Mouse (Mus musculus): ENCODE measurements around the gene Mafb. TPM values are rescaled to one million over a fixed set of nuclear protein-coding genes. Genes with fewer than 3 reads are reported as not detected.

Gene Mafb
- polyA plus RNA-seq (2012; rRNA removed), result 11.2 and 11.6 TPM in 2 replicates

- Histone ChIP-seq H3K4me1 (ENCODE audit: control insufficient read depth, insufficient read depth, low read length) (no peaks in the 10 kb centered on the region), H3K4me3 (ENCODE audit: insufficient read depth, low read length) (peak within 1 kb of the TSS; percentile 33), H3K27ac (ENCODE audit: insufficient read depth, low read length) (peak within 1 kb of the TSS; percentile 58)
- TF ChIP-seq CTCF (IDR thresholded peaks at IDR 0.05; ENCODE audit: extremely low read depth, insufficient read depth, low read length) (no peak), POLR2A (IDR thresholded peaks at IDR 0.05; ENCODE audit: extremely low read depth, insufficient read depth, low read length) (peak; percentile 76)
Observed at GRCm38 (mm10) chr2:160366980-160367338, at the start of gene Mafb. Gene Mafb (minus strand): TSS chr2:160367065.

- no peak overlapping the region for H3K4me3 ChIP-seq (ENCODE audit: insufficient read depth, low read length)
- H3K4me1 ChIP-seq (ENCODE audit: control insufficient read depth, insufficient read depth, low read length), result no peaks in the 10 kb centered on the region
- H3K27ac ChIP-seq (ENCODE audit: insufficient read depth, low read length), result no peak overlapping the region
- TF ChIP-seq CTCF (IDR thresholded peaks at IDR 0.05; ENCODE audit: extremely low read depth, insufficient read depth, low read length) (no peak), POLR2A (IDR thresholded peaks at IDR 0.05; ENCODE audit: extremely low read depth, insufficient read depth, low read length) (no peak)
Observed at GRCm38 (mm10) chr2:160415161-160415560, 48.3 kb upstream of the Mafb start.

GRCm38 (mm10) chr2:160414736-160415135, 47.9 kb upstream of the Mafb start:
- TF ChIP-seq POLR2A (IDR thresholded peaks at IDR 0.05; ENCODE audit: extremely low read depth, insufficient read depth, low read length), result no peak
- no peak for TF ChIP-seq CTCF (IDR thresholded peaks at IDR 0.05; ENCODE audit: extremely low read depth, insufficient read depth, low read length)
- H3K4me3 ChIP-seq (ENCODE audit: insufficient read depth, low read length), result no peak overlapping the region
- H3K4me1 ChIP-seq (ENCODE audit: control insufficient read depth, insufficient read depth, low read length), result no peaks in the 10 kb centered on the region
- H3K27ac ChIP-seq (ENCODE audit: insufficient read depth, low read length), result no peak overlapping the region

GRCm38 (mm10) chr2:160413982-160414381, 47.1 kb upstream of the Mafb start:
- H3K4me1 ChIP-seq (ENCODE audit: control insufficient read depth, insufficient read depth, low read length), result no peaks in the 10 kb centered on the region
- TF ChIP-seq POLR2A (IDR thresholded peaks at IDR 0.05; ENCODE audit: extremely low read depth, insufficient read depth, low read length) (no peak), CTCF (IDR thresholded peaks at IDR 0.05; ENCODE audit: extremely low read depth, insufficient read depth, low read length) (0 out of 2 replicates have a peak, but pooled peaks have one; percentile 2)
- no peak overlapping the region for H3K4me3 ChIP-seq (ENCODE audit: insufficient read depth, low read length)
- H3K27ac ChIP-seq (ENCODE audit: insufficient read depth, low read length), result no peak overlapping the region

GRCm38 (mm10) chr2:160413055-160413454, 46.2 kb upstream of the Mafb start:
- Histone ChIP-seq H3K4me1 (ENCODE audit: control insufficient read depth, insufficient read depth, low read length) (no peaks in the 10 kb centered on the region), H3K4me3 (ENCODE audit: insufficient read depth, low read length) (no peak overlapping the region), H3K27ac (ENCODE audit: insufficient read depth, low read length) (no peak overlapping the region)
- TF ChIP-seq CTCF (IDR thresholded peaks at IDR 0.05; ENCODE audit: extremely low read depth, insufficient read depth, low read length), result no peak
- no peak for TF ChIP-seq POLR2A (IDR thresholded peaks at IDR 0.05; ENCODE audit: extremely low read depth, insufficient read depth, low read length)

GRCm38 (mm10) chr2:160411431-160411830, 44.6 kb upstream of the Mafb start:
- H3K4me1 ChIP-seq (ENCODE audit: control insufficient read depth, insufficient read depth, low read length), result no peaks in the 10 kb centered on the region
- no peak overlapping the region for H3K27ac ChIP-seq (ENCODE audit: insufficient read depth, low read length)
- no peak overlapping the region for H3K4me3 ChIP-seq (ENCODE audit: insufficient read depth, low read length)
- TF ChIP-seq CTCF (IDR thresholded peaks at IDR 0.05; ENCODE audit: extremely low read depth, insufficient read depth, low read length), result no peak
- TF ChIP-seq POLR2A (IDR thresholded peaks at IDR 0.05; ENCODE audit: extremely low read depth, insufficient read depth, low read length), result no peak

- TF ChIP-seq POLR2A (IDR thresholded peaks at IDR 0.05; ENCODE audit: extremely low read depth, insufficient read depth, low read length), result no peak
- peak; percentile 35; the same call in 1 of the 2 replicates for TF ChIP-seq CTCF (IDR thresholded peaks at IDR 0.05; ENCODE audit: extremely low read depth, insufficient read depth, low read length)
- Histone ChIP-seq H3K27ac (ENCODE audit: insufficient read depth, low read length) (no peak overlapping the region), H3K4me3 (ENCODE audit: insufficient read depth, low read length) (no peak overlapping the region), H3K4me1 (ENCODE audit: control insufficient read depth, insufficient read depth, low read length) (no peaks in the 10 kb centered on the region)
Observed at GRCm38 (mm10) chr2:160407720-160408119, 40.9 kb upstream of the Mafb start.

- H3K4me1 ChIP-seq (ENCODE audit: control insufficient read depth, insufficient read depth, low read length), result no peaks in the 10 kb centered on the region
- H3K27ac ChIP-seq (ENCODE audit: insufficient read depth, low read length), result no peak overlapping the region
- H3K4me3 ChIP-seq (ENCODE audit: insufficient read depth, low read length), result no peak overlapping the region
- no peak for TF ChIP-seq POLR2A (IDR thresholded peaks at IDR 0.05; ENCODE audit: extremely low read depth, insufficient read depth, low read length)
- no peak for TF ChIP-seq CTCF (IDR thresholded peaks at IDR 0.05; ENCODE audit: extremely low read depth, insufficient read depth, low read length)
Observed at GRCm38 (mm10) chr2:160397747-160398146, 30.9 kb upstream of the Mafb start.

- no peak overlapping the region for H3K4me3 ChIP-seq (ENCODE audit: insufficient read depth, low read length)
- H3K4me1 ChIP-seq (ENCODE audit: control insufficient read depth, insufficient read depth, low read length), result no peaks in the 10 kb centered on the region
- no peak for TF ChIP-seq POLR2A (IDR thresholded peaks at IDR 0.05; ENCODE audit: extremely low read depth, insufficient read depth, low read length)
- no peak for TF ChIP-seq CTCF (IDR thresholded peaks at IDR 0.05; ENCODE audit: extremely low read depth, insufficient read depth, low read length)
- no peak overlapping the region for H3K27ac ChIP-seq (ENCODE audit: insufficient read depth, low read length)
Observed at GRCm38 (mm10) chr2:160394735-160395134, 27.9 kb upstream of the Mafb start.

GRCm38 (mm10) chr2:160392648-160393047, 25.8 kb upstream of the Mafb start:
- H3K4me1 ChIP-seq (ENCODE audit: control insufficient read depth, insufficient read depth, low read length), result no peaks in the 10 kb centered on the region
- TF ChIP-seq POLR2A (IDR thresholded peaks at IDR 0.05; ENCODE audit: extremely low read depth, insufficient read depth, low read length), result no peak
- no peak for TF ChIP-seq CTCF (IDR thresholded peaks at IDR 0.05; ENCODE audit: extremely low read depth, insufficient read depth, low read length)
- no peak overlapping the region for H3K4me3 ChIP-seq (ENCODE audit: insufficient read depth, low read length)
- no peak overlapping the region for H3K27ac ChIP-seq (ENCODE audit: insufficient read depth, low read length)
